Mouse (Mus musculus) forelimb bud, embryonic 11.5 days (tissue): Measurements from ENCODE around the gene Sertad4.
A peak's percentile ranks its signal among the peaks of the same experiment; 100 is the strongest.

Source experiments
- DNase-seq: peaks from one replicate; pipeline ENCODE4 v3.0.0-alpha.2; 2012; ENCODE audit warnings: low read depth, low spot score

Gene Sertad4

GRCm38 (mm10) chr1:192855474-192856230 lies at the start of gene Sertad4:
Sertad4 (minus strand) TSS chr1:192855756.
- DNase-seq: peak; percentile 87

GRCm38 (mm10) chr1:192901516-192901915 lies 46.0 kb upstream of the Sertad4 start:
- no peak for DNase-seq

GRCm38 (mm10) chr1:192900913-192901312 lies 45.4 kb upstream of the Sertad4 start:
- DNase-seq: peak; percentile 21

- peak; percentile 62 for DNase-seq
Observed at GRCm38 (mm10) chr1:192898742-192899141, 43.2 kb upstream of the Sertad4 start.

GRCm38 (mm10) chr1:192897218-192897617 lies 41.7 kb upstream of the Sertad4 start:
- no peak for DNase-seq

GRCm38 (mm10) chr1:192896076-192896475 lies 40.5 kb upstream of the Sertad4 start:
- no peak for DNase-seq

GRCm38 (mm10) chr1:192890716-192891115 lies 35.2 kb upstream of the Sertad4 start:
- DNase-seq: no peak

GRCm38 (mm10) chr1:192882617-192883295 lies 27.2 kb upstream of the Sertad4 start:
- DNase-seq: no peak

- DNase-seq: no peak
Observed at GRCm38 (mm10) chr1:192880130-192880529, 24.6 kb upstream of the Sertad4 start.

- no peak for DNase-seq
Observed at GRCm38 (mm10) chr1:192879086-192879580, 23.6 kb upstream of the Sertad4 start.

GRCm38 (mm10) chr1:192872841-192873240 lies 17.3 kb upstream of the Sertad4 start:
- DNase-seq: no peak

GRCm38 (mm10) chr1:192869761-192870160 lies 14.2 kb upstream of the Sertad4 start:
- no peak for DNase-seq

GRCm38 (mm10) chr1:192864440-192864839 lies 8.9 kb upstream of the Sertad4 start:
- no peak for DNase-seq

- DNase-seq: peak; percentile 62
Observed at GRCm38 (mm10) chr1:192861305-192861960, 5.9 kb upstream of the Sertad4 start.

- no peak for DNase-seq
Observed at GRCm38 (mm10) chr1:192860273-192860672, 4.7 kb upstream of the Sertad4 start.

- DNase-seq: no peak
Observed at GRCm38 (mm10) chr1:192857582-192857981, 2.0 kb upstream of the Sertad4 start.

- no peak for DNase-seq
Observed at GRCm38 (mm10) chr1:192856931-192857330, 1.4 kb upstream of the Sertad4 start.

GRCm38 (mm10) chr1:192856411-192856810 lies 855 bp upstream of the Sertad4 start:
- no peak for DNase-seq

GRCm38 (mm10) chr1:192854819-192855271 lies 711 bp downstream of the Sertad4 start:
- DNase-seq: peak; percentile 56

- DNase-seq: no peak
Observed at GRCm38 (mm10) chr1:192853988-192854818, 1.4 kb downstream of the Sertad4 start.

- DNase-seq: no peak
Observed at GRCm38 (mm10) chr1:192853429-192853828, 2.1 kb downstream of the Sertad4 start.
